Mouse (Mus musculus) cerebellum, adult 2 months (tissue): ENCODE results near the gene Gm45208. TPM values are rescaled to one million over a fixed set of nuclear protein-coding genes. Genes with fewer than 3 reads are reported as not detected.

ENCODE experiments used
- DNase-seq, 2 experiments: peaks; one replicate each; pipeline ENCODE4 v3.0.0; 2021
- H3K27ac ChIP-seq: fragments of 200-500 bp; 2 replicates; pipeline ENCODE4 v1.5.1; 2012; ENCODE audit warnings: low read length, control low read depth, inconsistent platforms; ENCODE audit not compliant: insufficient read depth
- H3K27me3 ChIP-seq: fragments of 200-500 bp; 2 replicates; pipeline ENCODE4 v1.6.1; 2012; ENCODE audit warnings: inconsistent platforms, mild to moderate bottlenecking, low read length, moderate library complexity; ENCODE audit not compliant: control insufficient read depth, insufficient read depth
- H3K4me1 ChIP-seq: fragments of 200-500 bp; 2 replicates; pipeline ENCODE4 v1.6.1; 2011; ENCODE audit warnings: low read length; ENCODE audit not compliant: control insufficient read depth, insufficient read depth
- H3K4me3 ChIP-seq: fragments of 200-500 bp; replicated peaks from 2 replicates; pipeline ENCODE3; 2011; ENCODE audit warnings: mild to moderate bottlenecking, low read depth, low read length, control low read depth; ENCODE audit not compliant: insufficient read depth
- CTCF ChIP-seq: fragments of 200-500 bp; IDR thresholded peaks from 2 replicates; pipeline ENCODE4 v1.5.1; 2011; ENCODE audit warnings: low read depth, mild to moderate bottlenecking, control low read depth, low read length, moderate library complexity, borderline replicate concordance; ENCODE audit not compliant: insufficient read depth
- POLR2A ChIP-seq: fragments of 200-500 bp; IDR thresholded peaks from 2 replicates; pipeline ENCODE4 v1.6.1; 2011; ENCODE audit warnings: low read length, control low read depth, borderline replicate concordance; ENCODE audit not compliant: insufficient read depth
- WGBS: fragments of 180-500 bp; shearing (Covaris S2); methylation state at CpG from one replicate; pipeline ENCODE4 v1.1.7; 2018; 5-methylcytosine and 5-hydroxymethylcytosine counted together
- polyA plus RNA-seq: library from polyadenylated mRNA; depleted of rRNA; stranded (reverse); fragments of >200 nt; gene quantifications from 2 replicates; pipeline ENCODE4 v1.2.3, GENCODE M21; 2012

The Gm45208 gene
- polyA plus RNA-seq, 1 experiment: not detected

- H3K4me1 ChIP-seq: peaks cover 9% of the 10 kb centered on the region
- peak overlapping the region; percentile 96 for H3K27ac ChIP-seq
- WGBS: 32% methylated on average over 14 of the region's 14 CpGs
- H3K4me3 ChIP-seq: peak overlapping the region; percentile 88
- DNase-seq: peak; percentile 86 to 91
- TF ChIP-seq POLR2A (no peak), CTCF (no peak)
- H3K27me3 ChIP-seq: no peaks in the 10 kb centered on the region
These were observed 17.5 kb downstream of the Gm45208 start for GRCm38 (mm10) chrX:7739336-7740081.

GRCm38 (mm10) chrX:7740082-7740819 is 18.2 kb downstream of the Gm45208 start:
- Histone ChIP-seq H3K27me3 (no peaks in the 10 kb centered on the region), H3K27ac (peak overlapping the region; percentile 96), H3K4me3 (peak overlapping the region; percentile 88), H3K4me1 (peaks cover 7% of the 10 kb centered on the region)
- no peak for DNase-seq
- TF ChIP-seq POLR2A: no peak
- TF ChIP-seq CTCF: no peak
- 22% methylated on average over 10 of the region's 10 CpGs for WGBS

- peaks cover 7% of the 10 kb centered on the region for H3K4me1 ChIP-seq
- H3K27me3 ChIP-seq: no peaks in the 10 kb centered on the region
- peak overlapping the region; percentile 96 for H3K27ac ChIP-seq
- peak; percentile 66 to 75 for DNase-seq
- TF ChIP-seq CTCF: no peak
- TF ChIP-seq POLR2A: peak; percentile 54; the same call in 1 of the 2 replicates
- 18% methylated on average over 5 of the region's 5 CpGs for WGBS
- peak overlapping the region; percentile 88 for H3K4me3 ChIP-seq
These were observed 19.1 kb downstream of the Gm45208 start for GRCm38 (mm10) chrX:7741103-7741502.

GRCm38 (mm10) chrX:7743470-7743869 is 21.4 kb downstream of the Gm45208 start:
- TF ChIP-seq POLR2A: no peak
- peak; percentile 54; the same call in 1 of the 2 replicates for TF ChIP-seq CTCF
- 33% methylated on average over 5 of the region's 5 CpGs for WGBS
- Histone ChIP-seq H3K27ac (no peak overlapping the region), H3K4me3 (no peak overlapping the region), H3K27me3 (no peaks in the 10 kb centered on the region), H3K4me1 (no peaks in the 10 kb centered on the region)
- DNase-seq: no peak

GRCm38 (mm10) chrX:7744940-7745339 is 22.9 kb downstream of the Gm45208 start:
- Histone ChIP-seq H3K4me3 (no peak overlapping the region), H3K27me3 (no peaks in the 10 kb centered on the region), H3K4me1 (no peaks in the 10 kb centered on the region), H3K27ac (no peak overlapping the region)
- DNase-seq: no peak
- TF ChIP-seq POLR2A (no peak), CTCF (no peak)
- WGBS: 65% methylated on average over 1 of the region's 1 CpGs

GRCm38 (mm10) chrX:7745429-7745828 is 23.4 kb downstream of the Gm45208 start:
- WGBS: 84% methylated on average over 8 of the region's 8 CpGs
- Histone ChIP-seq H3K4me1 (no peaks in the 10 kb centered on the region), H3K4me3 (no peak overlapping the region), H3K27me3 (no peaks in the 10 kb centered on the region), H3K27ac (no peak overlapping the region)
- TF ChIP-seq POLR2A: no peak
- TF ChIP-seq CTCF: no peak
- no peak for DNase-seq

- peak within 1 kb of the TSS; percentile 75 for H3K4me3 ChIP-seq
- peak within 1 kb of the TSS; percentile 55; the same call in 1 of the 2 replicates for H3K27ac ChIP-seq
- TF ChIP-seq POLR2A (no peak), CTCF (no peak)
These were observed 28.5 kb downstream of the Gm45208 start, which contains the start of gene Ccdc120 for GRCm38 (mm10) chrX:7750432-7751116. Ccdc120 (minus strand) TSS chrX:7750905.

More at GRCm38 (mm10) chrX:7750432-7751116, 28.5 kb downstream of the Gm45208 start, which contains the start of gene Ccdc120:
- peak; percentile 83 to 85 for DNase-seq
- Histone ChIP-seq H3K27me3 (no peaks in the 10 kb centered on the region), H3K4me1 (no peaks in the 10 kb centered on the region; the same call in 1 of the 2 replicates)
- 7% methylated on average over 34 of the region's 56 CpGs for WGBS
